Mouse (Mus musculus): ENCODE results near the gene Gipr.
"Not testable (repeated sequence)": the region's sequence is repeated elsewhere in the genome, so short reads cannot be mapped to it uniquely, and the experiment has no call there.

Gene Gipr

DNA sequence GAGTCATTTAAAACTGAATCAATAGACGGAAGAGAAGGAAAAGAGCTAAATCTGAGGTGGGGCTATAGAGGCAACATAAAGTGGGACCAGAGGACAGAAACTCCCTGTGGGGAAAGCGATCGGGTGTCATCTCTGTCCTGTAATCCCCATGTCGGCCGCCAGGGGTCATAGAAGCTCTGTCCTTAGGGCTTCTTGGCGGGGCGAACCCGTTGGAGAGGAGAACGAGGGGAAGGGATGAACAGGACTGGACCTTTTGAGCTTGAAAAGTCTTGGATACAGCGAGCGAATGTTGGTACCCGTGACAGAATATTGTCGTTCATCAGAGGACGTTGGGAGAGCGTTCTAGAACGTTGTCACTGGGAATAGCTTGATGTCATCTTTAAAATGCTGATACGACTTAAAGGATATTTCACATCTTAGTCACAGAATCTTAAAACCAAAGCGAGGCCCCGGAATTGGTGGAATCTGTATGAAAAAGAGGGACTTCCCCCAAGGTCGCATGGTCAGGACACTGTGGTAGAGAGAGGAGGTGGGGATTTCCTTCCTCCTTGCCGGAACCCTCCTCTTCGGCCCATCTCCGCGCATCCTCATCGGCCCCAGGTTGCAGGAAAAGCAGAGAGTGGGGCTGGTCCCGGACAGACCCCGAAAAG, 12.6 kb upstream of the Gipr start:
- peak; percentile 68 for DNase-seq (ENCODE audit: low read depth, low spot score)

DNA sequence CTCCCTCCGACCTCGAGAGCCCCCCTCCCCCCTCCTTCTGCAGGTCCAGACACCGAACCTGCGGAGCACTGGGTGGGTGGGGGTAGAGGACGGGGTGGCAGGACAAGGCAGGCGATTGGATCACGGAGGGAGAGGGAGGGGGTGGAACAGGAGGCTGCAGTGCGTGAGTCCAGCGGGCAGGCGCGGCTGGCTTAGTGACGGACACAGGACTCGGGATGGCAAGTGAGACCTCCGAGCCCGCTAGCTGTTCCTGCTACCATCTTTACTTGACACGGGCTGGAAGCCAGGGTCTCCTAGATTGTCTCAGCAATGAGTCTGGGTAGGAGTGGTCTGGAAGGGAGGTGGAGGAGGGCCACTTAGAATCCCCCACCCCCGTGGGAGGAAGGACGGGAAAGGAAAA, 12.1 kb upstream of the Gipr start:
- DNase-seq (ENCODE audit: low read depth, low spot score), result no peak

DNA sequence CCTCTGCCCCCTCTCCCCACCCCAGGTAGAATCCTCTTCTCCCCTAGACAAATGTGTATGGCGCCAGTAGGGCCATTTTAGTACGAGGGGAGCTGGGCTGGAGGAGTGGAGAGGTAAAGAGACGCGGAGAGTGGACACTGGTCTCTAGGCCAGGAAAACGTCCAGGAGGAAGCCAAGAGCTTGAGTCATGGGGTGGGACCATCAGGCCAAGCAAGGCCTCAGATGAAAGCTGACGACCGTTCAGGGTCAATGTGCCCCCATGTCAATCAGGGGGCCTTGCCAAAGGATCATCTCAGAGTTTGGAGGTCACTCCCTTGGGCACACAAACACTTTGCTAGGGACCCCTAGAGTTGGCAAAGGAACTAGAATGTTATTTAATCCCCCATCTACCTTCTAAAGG, 11.3 kb upstream of the Gipr start:
- DNase-seq (ENCODE audit: low read depth, low spot score), result no peak

DNA sequence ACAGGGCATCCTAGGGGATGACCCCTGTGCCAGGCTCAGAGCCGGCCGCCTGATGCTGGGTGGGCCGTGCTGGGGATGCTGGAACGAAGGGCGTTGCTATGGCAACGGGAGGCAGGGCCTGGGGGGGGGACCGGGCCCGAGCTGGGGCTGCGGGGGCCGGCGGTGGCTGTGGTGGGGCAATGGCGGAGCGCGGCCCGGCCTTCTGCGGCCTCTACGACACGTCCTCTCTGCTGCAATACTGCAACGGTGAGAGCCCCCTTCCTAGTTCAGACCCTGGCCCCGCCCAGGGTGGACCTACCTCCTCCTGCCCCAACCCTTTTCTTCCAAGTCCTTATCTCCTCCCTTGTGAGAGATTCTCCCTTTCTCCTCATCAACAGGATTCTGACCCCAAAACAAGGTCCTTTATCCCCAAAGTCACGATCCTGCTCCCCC, 10.6 kb upstream of the Gipr start:
- DNase-seq (ENCODE audit: low read depth, low spot score), result no peak

DNA sequence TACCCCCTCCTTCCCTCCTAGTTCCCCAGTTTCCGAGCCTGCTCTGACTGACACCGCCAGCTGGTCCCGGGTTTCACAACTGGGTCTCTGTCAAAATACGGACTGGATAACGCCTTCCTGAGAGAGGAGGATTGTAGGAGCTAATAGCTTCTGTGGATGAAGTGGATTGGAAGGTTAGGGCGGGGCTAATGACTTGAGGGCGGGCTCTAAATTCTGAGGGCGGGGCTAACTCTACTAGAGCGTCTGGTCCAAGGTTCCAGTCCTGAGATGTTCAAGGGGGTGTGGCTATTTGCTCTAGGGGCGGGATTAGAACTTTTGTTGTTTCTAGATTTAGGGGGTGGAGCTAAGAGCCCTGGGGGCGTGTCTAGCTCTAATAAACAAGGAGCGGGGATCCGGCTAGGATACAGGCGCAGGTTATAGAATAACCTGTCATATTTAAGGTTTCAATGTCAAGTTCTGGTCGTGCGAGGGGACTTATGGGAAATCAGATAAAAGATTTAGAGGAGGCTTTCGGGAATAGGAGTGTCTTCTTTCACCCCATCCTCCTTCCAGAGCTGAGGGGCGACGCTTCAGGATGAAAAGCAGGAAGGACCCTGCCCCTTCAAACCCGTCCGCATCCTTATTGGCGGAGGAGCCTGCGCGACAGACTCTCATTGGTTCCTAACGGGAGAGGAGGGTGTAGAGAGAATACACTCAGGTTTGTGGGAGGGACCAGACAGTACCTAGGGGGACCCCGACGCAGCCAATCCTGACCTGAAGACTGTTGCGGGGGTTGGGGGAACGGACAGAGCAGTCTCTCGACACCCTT, 10.0 kb upstream of the Gipr start, which contains the start of gene Eml2:
TSS of gene Eml2 (plus strand) at position 714 of the 808 bp plus-strand sequence.
- peak; percentile 90 for DNase-seq (ENCODE audit: low read depth, low spot score)

DNA sequence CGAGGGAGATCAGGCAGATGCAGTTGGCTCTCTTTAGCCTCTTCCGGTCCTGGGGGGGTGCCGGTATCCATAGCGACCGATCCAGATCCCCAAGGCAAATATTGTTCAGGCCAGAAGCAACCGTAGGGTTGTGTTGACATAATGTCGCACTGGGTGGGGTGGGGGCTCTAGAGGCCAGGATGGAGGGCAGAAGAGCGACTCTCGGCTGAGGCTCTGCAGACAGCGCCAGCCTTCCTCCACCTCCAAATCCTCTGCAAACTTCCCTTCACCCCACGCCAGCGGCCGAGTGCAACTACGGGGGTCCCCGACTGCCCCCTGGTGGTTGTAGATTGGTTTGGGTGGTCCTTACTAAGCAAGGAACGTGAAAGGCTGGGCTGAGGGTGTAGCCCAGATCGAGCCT, 6.9 kb upstream of the Gipr start:
- no peak for DNase-seq (ENCODE audit: low read depth, low spot score)

DNA sequence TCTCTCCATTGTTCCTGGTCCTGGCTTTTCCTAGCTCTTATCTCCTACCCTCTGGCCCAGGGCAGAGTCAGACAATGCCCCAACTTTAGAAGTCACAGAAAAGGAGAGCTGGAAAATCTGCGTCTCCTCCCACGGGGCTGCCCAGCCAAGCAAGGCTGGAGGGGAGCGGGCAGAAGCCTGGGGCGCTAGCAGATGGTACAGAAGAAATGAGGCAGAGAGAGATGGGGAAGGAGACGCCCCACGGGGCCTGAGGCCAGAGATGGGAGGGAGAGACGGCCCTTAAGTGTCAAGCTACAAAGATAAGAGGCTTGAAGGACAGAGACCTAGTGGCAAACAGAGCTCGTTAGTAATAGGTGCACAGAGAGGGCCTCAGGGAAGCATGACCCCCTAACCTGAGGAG, 5.9 kb upstream of the Gipr start:
- no peak for DNase-seq (ENCODE audit: low read depth, low spot score)

DNA sequence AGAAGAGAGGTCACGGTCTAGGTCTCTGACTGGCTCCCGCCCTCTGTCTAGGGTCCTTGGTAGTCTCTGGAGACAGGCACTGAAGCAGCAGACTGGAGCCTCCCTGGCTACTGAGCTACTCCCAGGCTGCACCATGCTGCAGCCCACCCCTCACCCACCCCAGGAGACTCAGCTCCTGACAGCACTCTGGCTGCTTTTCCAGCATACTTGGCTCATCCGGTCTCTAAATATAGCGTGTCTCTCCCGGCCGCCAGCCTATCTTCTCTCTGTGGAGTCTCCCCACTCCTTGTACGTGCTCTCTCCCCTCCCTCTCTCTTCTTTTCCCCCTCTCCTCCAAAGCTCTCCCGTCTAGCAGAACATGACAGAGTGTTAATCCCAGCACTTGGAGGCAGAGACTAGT, 4.2 kb upstream of the Gipr start:
- DNase-seq (ENCODE audit: low read depth, low spot score), result no peak

DNA sequence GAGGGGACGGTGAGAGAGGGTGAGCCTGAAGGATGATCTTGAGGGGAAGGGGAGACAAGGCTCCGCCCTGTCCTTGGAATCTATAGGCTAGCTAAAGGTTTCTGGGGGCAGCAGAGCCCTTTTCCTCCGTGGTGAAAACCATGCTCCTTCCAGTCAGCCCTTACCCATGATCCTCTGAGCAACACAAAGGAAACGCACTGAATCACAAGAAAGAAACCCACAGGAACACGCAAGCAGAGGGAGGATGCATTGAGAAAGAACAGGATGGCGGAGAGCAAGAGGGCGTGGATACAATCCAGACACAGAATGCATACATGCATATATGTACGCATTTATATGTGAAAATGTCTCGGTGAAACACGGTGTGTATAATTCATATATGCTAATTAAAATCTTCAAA, 3.6 kb upstream of the Gipr start:
- no peak for DNase-seq (ENCODE audit: low read depth, low spot score)

DNA sequence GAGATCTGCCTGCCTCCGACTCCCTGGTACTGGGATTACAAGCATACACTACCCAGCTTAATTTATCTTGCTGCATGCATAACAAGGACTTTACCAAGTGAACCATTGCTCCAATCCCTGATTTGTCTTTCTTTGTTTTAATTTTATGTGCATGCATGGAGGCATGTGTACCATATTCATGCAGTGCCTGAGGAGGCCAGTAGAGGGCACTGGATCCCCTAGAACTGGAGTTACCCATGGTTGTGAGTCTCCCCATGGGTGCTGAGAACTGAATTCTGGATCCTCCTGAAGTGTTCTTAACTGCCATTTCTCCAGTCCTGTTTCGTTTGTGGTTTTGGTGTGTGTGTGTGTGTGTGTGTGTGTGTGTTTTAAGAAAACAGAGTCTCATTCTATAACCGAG, 1.1 kb upstream of the Gipr start:
- no peak for DNase-seq (ENCODE audit: low read depth, low spot score)

DNA sequence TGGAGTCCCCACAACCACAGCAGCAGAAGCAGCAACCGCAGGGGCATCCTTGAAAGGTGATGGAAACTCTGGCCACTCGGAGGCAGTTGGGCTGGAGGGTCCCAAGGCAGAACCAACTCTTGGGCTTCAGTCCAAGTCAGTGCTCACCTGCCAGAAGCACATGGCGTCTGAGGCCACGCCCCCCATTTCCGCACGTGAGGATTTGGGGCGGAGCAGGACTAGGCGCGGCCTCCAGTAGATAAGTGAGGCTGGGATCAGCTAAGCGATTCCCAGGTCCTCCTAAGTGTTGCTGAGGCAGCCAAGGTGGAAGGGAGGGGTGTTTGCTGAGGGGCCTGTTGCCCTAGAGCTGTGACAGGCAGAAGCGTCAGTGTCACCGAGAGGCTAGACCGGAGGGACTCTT, 949 bp downstream of the Gipr start:
- no peak for DNase-seq (ENCODE audit: low read depth, low spot score)

DNA sequence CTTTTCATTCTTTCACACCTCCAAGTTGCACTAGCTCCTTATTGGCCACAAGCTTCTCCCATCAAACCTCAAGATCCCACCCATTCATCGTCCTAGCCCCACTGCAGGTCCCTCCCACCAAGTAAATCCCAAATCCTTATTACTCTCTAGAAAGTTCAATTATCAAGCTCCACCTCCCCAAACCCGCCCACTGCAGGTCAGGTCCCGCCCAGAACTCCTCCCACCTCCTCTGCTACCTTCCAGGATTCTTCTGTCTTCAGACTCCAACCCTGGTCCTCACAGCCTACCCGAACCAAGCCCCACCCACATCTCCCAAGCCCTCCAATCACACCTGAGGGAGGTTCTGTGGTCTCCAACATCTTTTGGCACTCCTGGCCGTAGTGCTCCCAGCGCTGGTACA, 1.7 kb downstream of the Gipr start:
- no peak for DNase-seq (ENCODE audit: low read depth, low spot score)

DNA sequence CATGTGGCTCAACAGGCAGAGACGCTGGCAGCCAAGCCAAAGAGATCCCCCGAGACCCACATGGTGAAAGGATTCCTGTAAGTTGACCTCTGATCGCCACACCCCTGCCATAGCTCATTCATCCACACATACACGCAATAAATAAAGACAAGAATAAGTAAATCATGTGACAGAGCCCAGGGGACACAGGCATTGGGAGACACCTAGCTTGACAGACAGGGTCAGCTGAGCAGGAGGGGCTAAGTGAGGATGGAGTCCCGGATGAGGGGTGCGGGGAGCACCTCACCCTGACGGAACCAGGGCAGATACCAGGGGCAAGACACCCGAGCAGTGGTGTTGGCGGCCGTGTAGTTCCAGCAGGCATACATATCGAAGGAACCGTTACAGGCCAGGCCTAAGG, 2.2 kb downstream of the Gipr start:
- no peak for DNase-seq (ENCODE audit: low read depth, low spot score)

DNA sequence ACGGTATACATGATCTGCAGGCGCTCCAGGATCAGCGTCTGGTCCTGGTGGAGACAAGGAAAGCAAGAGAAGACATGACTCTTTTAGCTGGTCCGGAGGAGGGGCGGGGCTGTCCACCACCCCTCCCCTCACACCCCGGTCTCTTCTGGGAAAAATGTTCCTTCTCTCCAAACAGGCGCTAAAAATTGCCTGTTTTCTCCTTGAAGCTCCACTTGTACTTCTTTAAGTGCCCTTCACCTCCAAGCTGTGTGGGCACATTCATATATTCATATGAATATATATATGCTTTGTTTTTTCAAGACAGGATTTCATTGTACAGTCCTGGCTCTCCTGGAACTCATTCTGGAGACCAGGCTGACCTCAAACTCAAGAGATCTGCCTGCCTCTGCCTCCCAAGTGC, 3.0 kb downstream of the Gipr start:
- DNase-seq (ENCODE audit: low read depth, low spot score), result no peak

DNA sequence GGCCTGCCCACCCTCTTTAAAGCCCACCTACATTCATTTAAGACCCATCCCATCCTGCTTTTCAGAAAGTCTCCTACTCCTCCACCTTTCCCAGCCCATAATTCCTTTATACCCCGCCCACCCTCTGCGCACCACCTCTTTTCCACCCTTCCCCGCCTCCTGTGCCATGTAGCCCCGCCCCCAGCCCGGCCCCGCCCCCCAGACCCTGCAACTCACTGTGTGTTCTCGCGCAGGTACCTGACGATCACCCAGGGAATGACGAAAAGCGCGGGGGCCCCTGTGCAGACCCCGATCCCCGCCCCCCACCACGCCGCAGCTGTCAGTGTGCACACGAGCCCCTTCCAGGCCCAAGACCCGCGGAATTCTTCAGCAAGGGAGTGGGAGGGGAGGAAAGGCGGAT, 5.8 kb downstream of the Gipr start:
- no peak for DNase-seq (ENCODE audit: low read depth, low spot score)

DNA sequence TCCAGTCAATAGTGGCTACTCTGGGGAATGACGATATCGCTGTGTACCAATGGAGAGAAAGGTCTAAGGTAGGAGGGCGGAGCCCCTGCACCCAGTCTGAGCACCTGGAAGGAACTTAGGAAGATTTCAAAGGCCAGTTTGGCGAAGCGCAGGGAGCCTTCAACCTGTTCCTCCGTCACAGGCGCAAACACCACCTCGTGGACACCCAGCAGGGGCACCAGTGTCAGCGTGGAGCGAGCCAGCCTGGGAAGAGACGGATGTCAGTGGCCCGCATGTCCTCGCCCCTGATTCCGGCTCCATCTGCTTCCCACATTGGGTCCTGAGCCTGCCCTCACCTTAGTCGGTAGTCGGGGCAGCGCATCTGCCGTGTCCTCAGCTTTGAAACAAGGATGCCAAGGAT, 6.5 kb downstream of the Gipr start:
- no peak for DNase-seq (ENCODE audit: low read depth, low spot score)

DNA sequence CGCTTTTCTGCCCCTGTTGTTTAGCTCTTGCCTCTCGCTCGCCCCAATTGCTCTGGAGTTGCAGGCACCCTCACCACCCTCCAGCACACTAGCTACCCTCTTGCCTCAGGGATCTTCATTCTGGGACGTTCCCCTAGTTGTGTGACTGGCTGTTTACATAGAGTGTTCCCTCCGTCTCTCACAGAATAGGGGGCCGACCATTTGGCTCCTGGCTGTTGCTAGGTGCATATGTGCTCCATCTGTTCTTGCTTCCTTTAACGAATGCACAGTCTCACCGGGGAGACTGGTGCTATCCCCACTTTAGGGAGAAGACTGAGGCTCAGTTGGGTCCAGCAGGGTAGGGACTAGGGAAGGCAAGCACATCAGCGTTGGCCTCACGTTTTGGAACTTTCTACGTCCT, 7.3 kb downstream of the Gipr start:
- DNase-seq (ENCODE audit: low read depth, low spot score), result no peak

DNA sequence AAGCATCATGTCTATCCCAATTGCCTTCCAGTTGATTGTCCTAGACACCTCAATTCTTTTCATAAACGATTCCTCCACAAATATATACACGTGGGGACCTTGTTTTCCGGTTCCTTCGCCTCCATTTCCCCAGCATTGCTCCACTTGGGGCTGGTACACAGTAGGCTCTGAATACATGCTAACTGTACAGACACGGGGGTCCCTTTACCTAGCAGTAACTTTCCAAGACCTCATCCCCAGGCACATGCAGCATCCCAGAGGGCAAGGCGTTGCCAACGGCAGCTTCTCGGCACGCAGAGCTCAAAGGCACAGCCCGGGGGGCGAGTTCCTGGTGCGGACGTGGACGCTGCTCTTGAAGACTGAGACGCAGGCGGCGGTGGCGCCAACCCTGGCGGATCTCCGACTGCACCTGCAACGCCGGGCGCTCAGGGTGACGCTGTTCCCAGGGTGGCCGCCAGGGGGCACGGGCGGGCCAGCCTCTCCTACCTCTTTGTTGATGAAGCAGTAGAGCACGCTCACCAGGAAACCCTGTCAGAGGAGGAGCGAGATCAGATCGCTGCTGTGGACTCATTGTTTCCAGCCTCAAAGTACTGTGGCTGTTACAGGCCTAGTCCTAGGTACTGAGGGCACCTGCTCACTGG, 8.6 kb downstream of the Gipr start:
- peak; percentile 48 for DNase-seq (ENCODE audit: low read depth, low spot score)

DNA sequence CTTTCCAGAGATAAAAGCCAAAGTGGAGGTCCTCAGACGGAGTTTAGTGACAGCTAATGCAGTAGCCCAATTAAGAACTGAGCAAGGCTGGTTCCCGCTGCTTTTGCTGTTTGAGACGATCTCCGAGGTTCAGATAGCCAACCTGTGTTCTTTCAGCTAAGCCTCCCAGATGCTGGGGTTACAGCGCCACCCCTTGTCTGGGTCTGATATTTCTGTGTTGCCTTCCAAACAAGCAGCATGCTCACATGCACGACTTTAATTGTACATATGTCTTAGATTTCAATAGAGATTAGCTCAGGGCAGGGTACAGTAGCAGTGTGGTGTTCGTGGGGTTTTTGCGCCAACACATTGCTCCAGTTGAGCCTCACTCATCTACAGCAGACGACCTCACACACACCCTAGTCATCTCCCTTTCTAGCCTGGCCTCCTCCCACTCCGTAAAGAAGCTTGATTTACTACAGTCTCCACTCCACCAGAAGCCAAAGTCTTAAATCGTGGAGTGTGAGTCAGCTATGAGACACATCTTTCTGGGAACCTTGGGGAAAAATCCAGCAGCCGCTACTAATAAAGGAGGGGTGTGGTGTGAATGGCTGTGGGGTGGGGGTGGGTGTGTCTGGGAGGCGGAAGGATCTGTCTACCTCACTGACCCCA, 10.0 kb downstream of the Gipr start:
- DNase-seq (ENCODE audit: low read depth, low spot score), result no peak

DNA sequence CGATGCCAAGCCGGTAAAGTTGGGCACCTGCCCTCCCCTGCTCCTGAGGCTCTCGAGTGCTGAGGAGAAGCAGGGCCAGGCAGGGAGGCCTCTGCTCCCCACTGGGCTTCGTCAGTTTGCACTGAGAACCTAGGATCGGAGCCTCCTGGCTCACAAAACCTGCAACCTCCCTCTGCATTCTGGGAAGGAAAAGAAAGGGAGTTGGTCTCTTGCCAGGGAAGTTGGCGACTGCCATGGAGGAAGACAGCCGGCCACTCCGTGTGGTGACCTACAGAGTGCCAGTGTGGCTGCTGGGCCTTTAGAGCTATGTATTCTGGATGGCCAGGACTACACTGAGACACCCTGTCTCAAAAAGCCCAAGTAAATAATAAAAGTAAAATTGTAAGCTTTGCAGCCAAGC, 11.1 kb downstream of the Gipr start:
- DNase-seq (ENCODE audit: low read depth, low spot score), result no peak

DNA sequence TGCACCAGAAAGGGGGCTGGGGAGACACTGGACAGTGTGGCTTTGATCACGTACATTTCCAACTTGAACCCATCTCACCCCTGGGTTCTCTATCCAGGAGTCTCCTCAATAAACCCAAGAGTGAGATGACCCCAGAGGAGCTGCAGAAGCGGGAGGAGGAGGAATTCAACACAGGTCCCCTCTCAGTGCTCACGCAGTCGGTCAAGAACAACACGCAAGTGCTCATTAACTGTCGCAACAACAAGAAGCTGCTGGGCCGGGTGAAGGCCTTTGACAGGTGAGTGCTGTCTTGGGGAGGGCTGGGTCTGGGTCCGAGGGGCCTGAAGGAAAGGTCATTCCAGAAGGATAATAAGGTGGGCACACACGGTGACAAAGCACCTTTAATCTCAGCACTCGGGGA, 14.8 kb downstream of the Gipr start:
- not testable (repeated sequence) for DNase-seq (ENCODE audit: low read depth, low spot score)

DNA sequence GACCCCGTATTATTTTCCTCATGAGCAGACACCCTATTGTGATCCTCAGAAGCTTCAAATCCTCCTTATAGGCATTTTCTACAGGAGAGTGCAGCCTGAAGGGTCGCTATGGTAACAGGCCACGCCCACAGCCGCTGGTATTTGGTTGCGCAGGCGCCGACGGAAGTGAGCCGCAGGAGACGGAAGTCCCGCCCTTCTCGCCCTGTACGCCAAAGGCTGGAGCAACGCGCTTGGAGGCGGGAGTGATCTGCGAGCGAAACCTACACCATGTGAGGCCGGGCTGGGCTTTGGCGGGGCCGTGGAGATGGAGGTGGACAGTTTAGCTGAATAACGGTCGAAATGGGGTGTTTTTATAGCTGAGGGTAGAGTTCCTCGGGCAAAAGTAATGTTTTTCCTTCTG, 16.3 kb downstream of the Gipr start, which contains the start of gene Snrpd2:
TSS of gene Snrpd2 (plus strand) at position 97 of the 400 bp plus-strand sequence.
- peak; percentile 91 for DNase-seq (ENCODE audit: low read depth, low spot score)
